Mouse (Mus musculus) mouse embryonic stem cell (cell line): ENCODE measurements around the gene Usp22.
"Not testable (repeated sequence)": the region's sequence is repeated elsewhere in the genome, so short reads cannot be mapped to it uniquely, and the experiment has no call there.

Experiments
- in situ Hi-C, 2 experiments: fragments of 300-500 bp; cut with MboI; formaldehyde crosslinking; loops; 1 replicate in 1 of 2; 3 replicates in 1 of 2; pipeline ENCODE4 v1.14.3; 2019 to 2020; ENCODE audit warnings: low sequenced_read_pairs in 2 of 2, low pct_unique_long_range_greater_than_20kb in 1 of 2, mixed read lengths in 1 of 2; ENCODE audit not compliant: unreplicated experiment in 1 of 2

The Usp22 gene

DNA sequence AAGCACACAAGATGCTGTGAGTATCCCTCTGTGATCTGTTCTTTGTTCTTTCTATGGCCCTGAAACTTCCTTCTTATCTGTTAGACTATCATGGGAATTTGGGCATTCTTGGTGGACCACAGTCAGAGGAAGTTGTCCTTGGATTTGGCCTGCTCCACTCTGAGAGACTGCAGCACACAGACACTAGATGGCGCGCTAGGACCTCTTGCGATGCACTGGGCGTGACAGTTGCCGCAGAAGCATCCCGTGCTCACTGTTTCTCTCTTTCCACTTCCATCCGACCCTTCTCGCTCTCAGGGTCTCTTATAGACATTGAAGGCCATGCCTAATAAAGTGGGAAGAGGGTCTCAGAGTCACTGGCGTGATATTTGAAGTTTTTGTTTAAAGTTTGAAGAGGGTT lies 18.5 kb upstream of the Usp22 start:
- in situ Hi-C loops, result loop anchor here in 1 of 2 experiments (5.0 kb wide), 1 partner anchor 219 kb away; no protein-coding TSS in a partner anchor

DNA sequence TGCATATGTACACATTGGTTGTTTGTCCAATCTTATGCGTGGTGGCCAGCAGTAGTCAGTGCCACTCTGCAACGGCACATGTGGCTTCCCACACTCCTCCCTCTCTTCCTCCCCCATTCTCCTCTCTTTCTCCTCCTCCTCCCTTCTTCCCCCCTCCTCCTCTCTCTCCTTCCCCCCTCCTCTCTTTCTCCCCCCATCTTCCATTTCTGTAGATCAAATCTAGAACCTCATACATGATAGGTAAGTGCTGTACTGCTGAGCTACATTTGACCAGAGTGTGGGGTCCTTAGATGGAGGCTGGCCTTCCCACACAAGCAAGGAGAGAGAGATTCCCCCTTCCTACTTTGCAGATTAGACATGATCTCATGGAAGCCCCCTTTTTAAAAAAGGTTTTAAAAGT lies 17.9 kb upstream of the Usp22 start:
- in situ Hi-C loops, result loop anchor here in 1 of 2 experiments (5.0 kb wide), 1 partner anchor 220 kb away; no protein-coding TSS in a partner anchor

DNA sequence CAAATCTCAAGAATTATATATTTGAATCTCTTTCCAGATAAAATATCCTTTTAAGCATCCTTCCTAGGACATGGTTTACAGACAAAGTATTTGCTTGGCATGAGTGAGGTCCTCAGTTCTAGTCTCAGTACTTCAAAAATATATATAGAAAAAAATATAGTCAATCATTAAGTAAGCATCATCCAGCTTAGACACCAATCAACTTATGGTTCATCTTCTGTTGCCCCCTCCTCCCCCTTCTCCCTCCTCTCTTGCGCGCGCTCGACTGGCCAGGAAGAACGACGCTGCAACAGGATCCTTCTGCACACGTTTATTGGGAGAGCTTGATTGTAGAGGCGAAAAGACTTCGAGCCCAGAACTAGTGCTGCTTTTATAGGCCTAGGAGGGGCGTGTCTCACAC lies 17.3 kb upstream of the Usp22 start:
- in situ Hi-C loops, result loop anchor here in 1 of 2 experiments (5.0 kb wide), 1 partner anchor 220 kb away; no protein-coding TSS in a partner anchor

DNA sequence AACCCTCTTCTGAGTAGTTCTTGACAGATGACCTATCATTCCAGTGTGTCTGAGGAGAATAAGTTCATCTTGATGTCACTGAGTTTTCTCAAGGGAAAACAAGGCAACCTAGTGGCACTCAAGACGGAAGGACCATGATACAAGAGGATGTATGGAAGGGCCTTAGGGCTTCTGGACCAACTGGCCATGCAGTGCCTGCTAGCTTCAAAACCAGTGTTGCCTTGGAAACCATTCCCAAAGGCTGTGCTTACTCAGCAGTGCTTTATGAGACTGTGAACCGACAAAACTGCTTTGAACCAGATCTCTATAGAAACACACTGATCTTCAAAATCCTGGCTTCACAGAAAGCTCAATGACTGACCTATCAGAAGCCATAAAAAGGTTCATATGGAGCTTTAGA lies 15.9 kb upstream of the Usp22 start:
- in situ Hi-C loops, result loop anchor here in 1 of 2 experiments (5.0 kb wide), 1 partner anchor 222 kb away; no protein-coding TSS in a partner anchor

DNA sequence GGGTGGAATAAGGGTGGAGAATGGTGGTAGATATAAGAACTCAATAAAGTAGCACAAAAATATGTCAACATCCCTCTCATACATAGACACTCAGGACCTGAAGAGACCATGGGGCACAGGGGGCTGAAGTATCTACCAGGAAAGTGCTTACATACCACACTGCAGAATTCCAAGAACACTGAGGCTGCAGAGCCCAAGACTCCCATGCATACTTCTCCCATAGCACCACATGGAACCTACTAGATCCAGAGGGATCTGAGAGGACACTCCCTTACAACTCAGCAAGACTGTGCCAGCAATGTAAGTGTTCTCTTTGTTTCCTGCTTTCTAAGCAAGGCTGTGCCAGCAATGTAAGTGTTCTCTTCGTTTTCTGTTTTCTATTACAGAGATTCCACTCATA lies 9.0 kb upstream of the Usp22 start:
- in situ Hi-C loops, result no loop called here

DNA sequence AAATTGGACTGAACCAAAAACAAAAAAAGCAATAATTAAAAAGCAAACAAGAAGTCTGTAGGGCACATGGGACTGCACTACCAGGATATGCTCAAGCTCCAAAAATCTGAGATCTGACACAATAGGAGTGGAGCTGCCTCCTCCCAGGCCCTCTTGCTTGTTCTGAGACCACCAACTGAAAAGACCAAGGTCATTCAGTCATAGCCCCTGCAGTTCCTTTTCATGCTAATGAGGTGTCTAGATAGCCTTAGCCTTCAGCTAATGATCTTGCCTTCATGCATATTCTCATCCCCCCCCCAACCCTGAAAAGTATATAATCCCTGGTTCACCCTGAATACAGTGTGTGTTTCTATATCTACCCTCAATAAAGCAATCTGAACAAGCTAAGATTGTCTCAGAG lies 6.8 kb upstream of the Usp22 start:
- in situ Hi-C loops, result no loop called here

DNA sequence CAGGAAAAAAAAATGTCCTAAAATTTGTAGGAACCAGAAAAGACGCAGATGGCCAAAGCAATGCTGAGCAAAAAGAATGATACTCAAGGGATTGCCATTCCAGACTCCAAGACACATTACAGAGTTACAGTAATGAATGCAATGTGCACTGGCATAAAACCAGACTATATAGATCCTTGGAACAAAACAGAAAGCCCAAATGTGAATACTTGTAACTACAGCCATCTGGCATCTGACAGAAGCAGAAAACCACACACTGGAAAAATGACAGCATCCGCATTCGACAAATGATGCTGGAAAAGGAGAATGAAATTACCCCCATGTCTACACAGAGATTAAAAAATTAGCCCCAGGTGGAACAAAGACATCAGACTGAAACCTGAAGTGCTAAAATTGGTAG lies 5.5 kb upstream of the Usp22 start:
- in situ Hi-C loops, result no loop called here

DNA sequence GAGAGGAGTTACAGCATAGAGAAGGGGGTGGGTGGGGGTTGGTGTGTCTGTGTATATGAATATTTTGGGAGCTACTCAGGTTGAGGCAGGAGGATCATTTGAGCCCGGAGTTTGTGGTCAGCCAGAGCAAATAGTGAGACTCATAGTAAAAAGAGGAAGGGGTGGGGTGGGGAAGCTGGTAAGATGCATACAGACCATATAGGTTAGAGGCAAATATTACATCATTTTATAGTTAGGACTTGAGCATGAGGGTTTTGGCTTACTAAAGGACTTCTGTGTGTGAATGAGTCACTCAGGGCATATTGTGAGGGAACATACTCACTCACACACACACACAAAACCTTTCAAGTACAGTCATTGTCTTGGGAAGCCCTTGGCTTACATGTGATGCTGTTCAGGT lies 1.5 kb upstream of the Usp22 start:
- in situ Hi-C loops, result no loop called here

DNA sequence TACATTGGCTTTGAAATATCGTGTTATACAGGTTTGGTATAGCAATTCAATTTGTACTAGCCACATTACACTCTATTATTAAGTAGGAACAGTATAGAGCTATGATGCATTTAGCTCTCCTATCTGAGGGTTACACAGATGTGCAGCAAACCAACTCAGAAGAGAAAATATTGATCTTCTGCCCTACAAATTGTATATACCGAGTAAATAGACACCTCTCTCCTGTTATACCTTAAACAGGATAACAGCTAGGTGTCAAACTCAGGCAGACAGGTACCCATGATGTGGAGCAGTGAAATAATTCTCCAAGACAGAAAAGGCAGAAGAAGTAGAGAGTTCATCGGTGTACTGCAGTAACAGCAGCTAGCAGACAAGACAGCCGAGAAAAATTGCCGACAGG lies 923 bp upstream of the Usp22 start:
- in situ Hi-C loops, result no loop called here

DNA sequence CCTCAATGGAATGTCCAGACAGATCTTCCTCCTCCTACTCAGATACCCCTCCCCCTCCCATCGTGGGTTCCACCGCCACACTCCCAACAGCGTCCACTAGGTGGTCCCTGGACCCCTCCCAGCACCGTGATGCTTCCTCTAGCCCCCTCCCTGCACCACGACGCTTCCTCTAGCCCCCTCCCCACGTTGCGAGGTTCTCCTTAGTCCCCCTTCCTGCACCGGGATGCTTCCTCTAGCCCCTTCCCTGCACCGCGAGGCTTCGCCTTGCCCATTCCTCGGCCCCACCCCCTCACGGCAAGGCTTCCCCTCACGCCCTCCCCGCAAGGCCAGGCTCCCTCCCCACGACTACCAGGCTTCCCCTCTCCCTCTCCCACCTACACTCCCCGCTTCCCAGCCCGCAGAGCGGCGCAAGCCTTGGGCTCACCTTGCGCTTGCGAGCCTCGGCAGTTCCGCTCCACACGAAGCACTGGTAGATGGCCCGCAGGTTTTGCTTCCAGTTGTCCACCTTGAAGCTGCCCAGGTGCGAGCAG lies 499 bp downstream of the Usp22 start:
- in situ Hi-C loops, result no loop called here

DNA sequence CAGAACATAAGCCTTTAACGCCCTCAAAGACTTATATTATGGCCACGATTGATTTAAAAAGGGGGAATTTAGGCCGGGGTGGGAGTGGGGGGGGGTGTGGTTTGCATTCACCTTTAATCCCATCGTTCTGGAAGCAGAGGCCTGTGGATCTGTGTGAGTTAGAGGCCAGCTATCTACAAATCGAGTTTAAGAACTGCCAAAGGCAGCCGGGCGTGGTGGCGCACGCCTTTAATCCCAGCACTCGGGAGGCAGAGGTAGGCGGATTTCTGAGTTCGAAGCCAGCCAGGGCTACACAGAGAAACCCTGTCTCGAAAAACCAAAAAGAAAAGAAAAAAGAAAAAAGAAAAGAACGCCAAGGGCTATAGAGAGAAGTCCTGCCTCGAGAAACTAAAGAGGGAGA lies 1.4 kb downstream of the Usp22 start:
- in situ Hi-C loops, result not testable (repeated sequence)

DNA sequence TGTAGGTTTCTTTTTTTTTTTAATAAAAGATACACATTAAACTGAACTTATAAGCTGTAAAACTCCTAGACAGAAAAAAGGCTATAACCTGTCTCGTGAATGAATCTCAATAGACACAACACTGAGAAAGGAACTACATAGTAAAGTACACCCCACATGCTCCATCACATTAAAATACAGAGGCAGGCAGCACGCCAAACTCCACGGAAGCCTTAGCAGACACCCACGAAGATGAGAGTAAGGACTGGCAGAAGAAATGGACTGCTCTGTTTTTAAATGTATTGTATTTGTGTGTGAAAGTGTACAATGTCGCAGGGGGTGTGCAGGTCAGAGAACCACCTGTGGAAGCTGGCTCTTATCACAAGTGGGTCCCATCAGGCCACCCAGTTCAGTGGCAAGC lies 4.7 kb downstream of the Usp22 start:
- in situ Hi-C loops, result no loop called here

DNA sequence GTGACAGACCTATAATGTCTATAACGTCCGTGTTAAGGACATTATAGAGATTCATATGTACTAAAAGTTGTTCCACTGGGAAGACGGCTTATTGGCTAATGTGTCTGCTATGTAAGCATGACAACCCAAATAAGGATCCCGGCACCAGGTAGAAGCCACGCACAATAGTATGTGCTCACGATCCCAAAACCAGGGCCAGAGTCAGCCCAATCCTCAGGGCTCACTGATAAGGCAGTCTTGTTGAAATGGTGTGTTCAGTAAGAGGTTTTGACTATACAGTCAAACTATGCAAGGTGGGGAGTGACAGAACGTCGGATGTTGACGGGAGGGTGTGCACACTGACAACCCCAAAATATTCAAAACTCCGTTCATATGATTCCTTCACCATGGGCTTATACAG lies 10.0 kb downstream of the Usp22 start:
- in situ Hi-C loops, result no loop called here

DNA sequence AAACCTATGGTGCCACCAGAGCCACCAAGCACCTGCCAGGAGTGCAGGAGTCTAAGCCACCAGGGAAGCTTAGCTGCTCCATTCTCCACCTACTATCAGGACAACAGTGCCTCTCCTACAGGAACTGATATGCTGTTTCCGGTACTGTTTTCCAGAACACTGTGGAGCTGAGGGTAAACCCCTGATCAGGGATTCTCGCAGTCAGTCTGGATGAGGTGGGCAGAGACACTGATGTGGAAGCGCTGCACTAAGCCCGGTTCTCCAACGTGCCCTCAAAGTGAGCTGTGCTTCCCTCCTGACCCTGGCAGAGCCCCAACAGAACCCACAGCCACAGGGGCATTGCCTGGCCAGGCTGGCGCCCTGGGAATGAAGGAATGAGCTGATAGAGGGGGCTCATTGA lies 10.5 kb downstream of the Usp22 start:
- in situ Hi-C loops, result no loop called here

DNA sequence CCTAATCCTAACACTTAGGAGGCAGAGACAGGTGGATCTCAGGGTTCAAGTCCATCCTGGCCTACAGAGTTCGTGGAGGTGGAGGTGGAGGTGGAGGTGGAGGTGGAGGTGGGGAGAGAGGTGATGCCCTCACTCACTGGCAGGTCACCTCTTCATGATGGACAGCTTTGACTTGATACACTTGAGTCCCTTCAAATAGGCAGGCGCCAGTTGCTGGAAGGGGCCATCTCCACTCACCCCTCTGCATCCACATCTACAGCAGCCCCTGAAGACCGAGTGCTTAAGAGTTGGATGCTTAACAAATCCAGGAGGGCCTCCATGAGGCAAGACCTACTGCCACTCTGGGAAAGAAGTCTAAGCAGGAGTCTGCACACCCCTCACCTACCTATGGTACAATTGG lies 11.5 kb downstream of the Usp22 start:
- in situ Hi-C loops, result no loop called here

DNA sequence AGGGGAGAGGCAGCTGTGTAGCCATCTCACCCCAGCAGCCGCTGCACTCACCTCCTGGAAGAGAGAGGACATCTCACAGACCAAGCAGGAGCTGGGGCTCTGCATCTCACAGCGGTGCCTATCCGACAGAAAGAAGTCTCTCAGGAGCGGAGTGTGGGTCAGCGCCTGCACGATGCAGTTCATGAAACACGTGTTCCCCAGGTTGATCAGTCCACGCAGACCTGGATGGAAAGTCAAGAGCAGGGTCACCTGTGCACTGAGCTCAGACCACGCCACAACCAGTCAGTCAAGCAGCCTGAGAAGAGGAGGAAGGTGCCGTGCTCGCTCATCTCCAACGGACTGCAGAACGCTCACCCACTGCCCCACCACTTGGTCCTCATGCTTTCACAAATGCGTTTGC lies 12.1 kb downstream of the Usp22 start:
- in situ Hi-C loops, result no loop called here

DNA sequence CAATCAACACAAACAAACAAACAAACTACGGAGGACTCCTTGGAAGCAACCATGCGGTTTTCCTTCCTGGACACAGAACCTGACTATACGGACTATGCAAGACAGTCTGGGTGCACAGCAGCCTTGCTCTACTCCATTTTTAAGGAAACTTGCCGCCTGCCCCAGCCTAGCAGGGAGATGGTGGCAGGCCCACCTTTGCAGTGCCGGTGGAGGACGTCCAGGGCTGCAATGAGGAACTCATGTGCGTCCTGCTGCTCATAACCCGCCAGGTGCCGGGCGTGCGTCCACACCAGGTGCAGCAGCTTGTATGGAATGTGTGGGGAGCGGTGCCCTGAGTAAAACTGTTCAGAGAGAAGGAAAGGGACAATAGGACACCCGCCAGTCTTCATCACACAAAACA lies 13.7 kb downstream of the Usp22 start:
- in situ Hi-C loops, result no loop called here

DNA sequence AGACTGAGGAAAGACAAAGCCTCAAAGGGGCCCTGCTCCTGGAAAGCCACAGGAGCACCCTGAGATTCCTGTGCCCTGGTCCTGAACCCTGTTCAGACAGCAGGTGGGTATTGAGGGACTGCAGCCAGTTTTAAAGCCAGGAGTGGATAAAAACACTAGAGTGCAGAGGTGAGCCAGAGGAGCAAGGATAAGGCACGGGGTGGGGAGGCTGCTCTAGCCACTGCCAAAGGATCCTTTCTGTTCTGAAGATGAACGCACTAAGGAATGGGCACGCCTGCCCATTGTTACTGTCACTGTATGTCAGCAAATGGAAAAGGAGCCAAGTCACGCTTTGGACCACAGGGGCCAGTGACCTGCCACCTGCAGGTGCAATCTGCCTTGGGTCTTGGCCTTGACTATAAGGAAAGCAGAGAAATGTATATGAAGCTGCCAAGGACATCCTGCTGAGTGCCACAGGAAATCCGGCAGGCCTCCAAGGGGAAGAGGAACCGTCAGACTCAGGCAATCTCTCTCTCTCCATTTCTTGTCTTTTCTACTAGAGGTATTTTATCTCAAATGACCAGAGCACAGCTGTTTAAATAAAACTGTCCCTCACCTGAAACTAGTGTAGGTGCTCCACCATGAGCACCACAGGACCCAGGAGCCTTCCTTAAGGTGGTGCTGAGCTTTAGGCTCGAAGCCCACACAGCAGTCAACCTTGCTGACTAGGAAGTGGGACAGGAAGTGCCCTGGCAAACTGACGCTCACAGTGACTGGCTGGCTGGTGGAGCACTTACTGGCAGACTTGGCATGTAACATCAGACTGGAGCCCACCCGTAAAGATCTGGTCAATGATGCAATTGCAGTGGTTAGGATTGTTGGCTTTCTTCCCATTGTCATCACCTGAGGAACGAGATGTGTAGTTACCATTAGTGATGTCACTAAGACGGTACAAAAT lies 14.8 kb downstream of the Usp22 start:
- in situ Hi-C loops, result no loop called here

DNA sequence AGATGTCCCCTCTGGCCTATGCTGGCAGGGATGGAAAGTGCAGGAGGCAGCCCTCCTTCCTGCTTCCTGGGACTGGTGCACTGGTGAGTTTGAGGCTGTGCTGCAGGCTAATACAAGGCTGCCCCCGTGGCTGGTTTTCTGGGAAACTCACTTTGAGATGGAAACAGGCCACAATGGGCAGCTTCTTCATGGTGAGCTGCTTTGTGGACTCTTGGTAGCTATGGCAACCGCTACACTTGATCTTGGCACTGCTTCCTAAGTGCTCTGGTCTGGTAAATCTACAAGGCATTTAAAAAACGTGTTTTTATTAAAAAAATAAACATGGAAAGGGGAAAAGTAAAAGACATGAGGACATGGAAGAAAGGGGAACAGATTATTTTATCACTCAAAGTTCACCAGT lies 16.7 kb downstream of the Usp22 start:
- in situ Hi-C loops, result no loop called here

DNA sequence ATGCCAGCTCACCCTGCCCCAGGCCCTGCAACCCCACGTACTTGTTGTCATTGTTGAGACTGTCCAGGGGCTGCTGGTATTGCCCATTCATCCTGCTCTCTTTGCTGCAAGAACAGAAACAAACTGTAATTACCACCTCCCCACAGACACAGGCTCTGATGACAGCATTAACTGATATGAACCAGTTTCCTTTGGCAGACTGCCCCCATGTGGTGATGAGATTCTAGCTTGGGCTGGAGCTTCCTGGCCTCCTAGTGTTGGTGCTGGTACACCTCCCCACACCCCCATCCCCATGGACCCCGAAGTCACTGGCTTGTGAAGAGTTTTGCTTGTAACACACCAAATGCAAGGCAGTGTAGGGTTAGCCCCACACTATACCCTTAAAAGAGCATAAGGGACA lies 19.1 kb downstream of the Usp22 start:
- in situ Hi-C loops, result no loop called here
